9 mouse cellular contexts compared by ENCODE assay signal in the genomic region with DNA sequence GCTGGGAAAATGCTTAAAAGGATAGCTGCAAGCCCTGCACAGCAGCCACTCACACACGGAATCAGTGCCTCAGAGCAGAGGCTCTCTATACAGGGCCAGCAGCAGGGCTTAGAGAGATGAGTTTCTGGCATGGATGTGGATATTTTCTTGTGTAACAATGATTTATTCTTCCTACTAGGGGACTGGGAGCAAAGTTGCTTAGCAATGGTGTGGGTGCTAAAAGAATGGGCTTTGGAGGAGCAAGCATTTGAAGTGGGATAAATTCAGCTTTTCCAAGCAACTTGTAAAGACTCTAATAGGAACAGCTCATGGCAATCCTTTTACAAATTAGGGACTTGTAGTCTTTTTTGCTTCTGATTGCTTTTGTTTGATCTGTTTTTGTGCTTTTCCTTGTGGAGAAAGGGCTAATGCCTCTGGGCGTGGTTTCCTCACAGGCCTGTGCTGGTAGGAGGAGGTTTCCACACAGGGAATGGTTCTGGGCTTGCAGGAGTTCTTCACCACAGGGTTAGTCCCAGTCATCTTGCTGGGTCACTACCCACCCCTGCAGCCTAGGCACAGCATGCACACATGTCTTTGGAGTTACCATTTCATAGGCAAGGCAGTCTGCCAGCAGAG. TPM values are rescaled to one million over a fixed set of nuclear protein-coding genes. Genes with fewer than 3 reads are reported as not detected.
DNase-seq lines count a peak whose midpoint lies in the region; ATAC-seq and TF ChIP-seq lines count a peak whose summit lies in the region.
"Had no signal": no experiment of that assay in that cellular context is flagged by ENCODE, and none has a peak within 500 bp of the region (broad histone marks: within the 10 kb centered on the region; RNA-seq: fewer than 3 reads in every experiment).

No protein-coding gene starts in this region.

- peak; percentile 48 for DNase-seq in lung, embryonic 14.5 days
- no peak for DNase-seq in lung, postnatal 25 days (ENCODE audit: low spot score)
- DNase-seq in brain, embryonic 14.5 days (ENCODE audit: low read depth) = peak; percentile 72
- no peak for DNase-seq in heart, postnatal 0 days (ENCODE audit: low spot score)
- DNase-seq in cerebellum, adult 11-12 months = no peak
- no peak for DNase-seq in gastrocnemius, postnatal 36 days
- no peak for DNase-seq in adrenal gland, adult 8-10 months

- no peaks in the 10 kb centered on the region for H3K27me3 ChIP-seq in lung, embryonic 14.5 days (ENCODE audit: insufficient read depth, low read length)
- H3K27me3 ChIP-seq in heart, postnatal 0 days (ENCODE audit: control insufficient read depth, insufficient read depth, low read length) = no peaks in the 10 kb centered on the region
- no peaks in the 10 kb centered on the region for H3K27me3 ChIP-seq in midbrain, embryonic 15.5 days (replicated peaks)

- H3K4me2 ChIP-seq in lung, embryonic 14.5 days = peak overlapping the region; percentile 23
- H3K4me2 ChIP-seq in heart, postnatal 0 days (ENCODE audit: low read depth, low read length) = peak overlapping the region; percentile 30; the same call in 1 of the 2 replicates
- H3K4me2 ChIP-seq in midbrain, embryonic 15.5 days = no peak overlapping the region

- intact Hi-C loops in gastrocnemius, postnatal 36 days (cut with DNase I) = no loop called here

- no peak for TF ChIP-seq EP300 in heart, postnatal 0 days (IDR thresholded peaks at IDR 0.05; ENCODE audit: low read depth)

- 32% methylated on average over 2 of the region's 2 CpGs for WGBS in lung, embryonic 14.5 days
- WGBS in heart, postnatal 0 days = 52% methylated on average over 2 of the region's 2 CpGs
- WGBS in midbrain, embryonic 15.5 days = 32% methylated on average over 2 of the region's 2 CpGs

- no peak overlapping the region for H3K9ac ChIP-seq in lung, embryonic 14.5 days
- H3K9ac ChIP-seq in heart, postnatal 0 days (replicated peaks; ENCODE audit: low read depth, low read length) = no peak overlapping the region; the same call in 1 of the 2 replicates
- no peak overlapping the region for H3K9ac ChIP-seq in midbrain, embryonic 15.5 days
- H3K9ac ChIP-seq: liver, embryonic 14.5 days had no signal

- no peak overlapping the region for H3K4me3 ChIP-seq in lung, embryonic 14.5 days (ENCODE audit: low read depth, low read length)
- H3K4me3 ChIP-seq in heart, postnatal 0 days (ENCODE audit: low read depth, low read length) = no peak overlapping the region
- no peak overlapping the region for H3K4me3 ChIP-seq in midbrain, embryonic 15.5 days

- no peak for TF ChIP-seq CTCF in lung, embryonic 14.5 days (IDR thresholded peaks at IDR 0.05; ENCODE audit: low read depth)
- no peak for TF ChIP-seq CTCF in brain, embryonic 14.5 days (IDR thresholded peaks at IDR 0.05; ENCODE audit: borderline replicate concordance, extremely low read depth, insufficient read depth, insufficient read length)
- TF ChIP-seq CTCF in heart, postnatal 0 days (IDR thresholded peaks at IDR 0.05; ENCODE audit: low read depth) = no peak

- peak overlapping the region; percentile 67 for H3K27ac ChIP-seq in lung, embryonic 14.5 days (ENCODE audit: low read depth)
- H3K27ac ChIP-seq in heart, postnatal 0 days (ENCODE audit: low read depth) = peak overlapping the region; percentile 83
- 0 out of 2 replicates have a peak overlapping the region, but pooled peaks have one; percentile 38 for H3K27ac ChIP-seq in midbrain, embryonic 15.5 days
- H3K27ac ChIP-seq: liver, embryonic 14.5 days had no signal

- no peak for TF ChIP-seq POLR2A in brain, embryonic 14.5 days (IDR thresholded peaks at IDR 0.05; ENCODE audit: borderline replicate concordance, extremely low read depth, insufficient read depth, insufficient read length, poor library complexity, severe bottlenecking)

- ATAC-seq in lung, embryonic 14.5 days (ENCODE audit: insufficient read depth) = peak; percentile 63
- ATAC-seq in heart, postnatal 0 days (ENCODE audit: insufficient read depth, low read depth) = peak; percentile 30
- no peak for ATAC-seq in midbrain, embryonic 15.5 days (replicated peaks)

- no peaks in the 10 kb centered on the region for H3K9me3 ChIP-seq in lung, embryonic 14.5 days (ENCODE audit: low read depth, low read length)
- H3K9me3 ChIP-seq in heart, postnatal 0 days (replicated peaks; ENCODE audit: control insufficient read depth, low read length) = no peaks in the 10 kb centered on the region
- no peaks in the 10 kb centered on the region for H3K9me3 ChIP-seq in midbrain, embryonic 15.5 days

- no peaks in the 10 kb centered on the region; the same call in 1 of the 2 replicates for H3K36me3 ChIP-seq in lung, embryonic 14.5 days (ENCODE audit: insufficient read depth)
- no peaks in the 10 kb centered on the region for H3K36me3 ChIP-seq in heart, postnatal 0 days (replicated peaks; ENCODE audit: control insufficient read depth, insufficient read depth, low read length)
- H3K36me3 ChIP-seq in midbrain, embryonic 15.5 days (replicated peaks) = no peaks in the 10 kb centered on the region

- H3K4me1 ChIP-seq in lung, embryonic 14.5 days (ENCODE audit: insufficient read depth) = 0 out of 2 replicates have a peak, but pooled peaks cover 9% of the 10 kb centered on the region
- peaks cover 21% of the 10 kb centered on the region for H3K4me1 ChIP-seq in heart, postnatal 0 days (ENCODE audit: control insufficient read depth, insufficient read depth)
- H3K4me1 ChIP-seq in midbrain, embryonic 15.5 days = 0 out of 2 replicates have a peak, but pooled peaks cover 4% of the 10 kb centered on the region

RNA-seq across cellular contexts. Expression of gene Swap70, which starts 16.4 kb away (rescaled TPM):
- 33.0 and 35.4 TPM in 2 replicates for polyA plus RNA-seq in lung, embryonic 14.5 days (2014; fragmentation: Nextera tagmentation; extraction: Ambion mirVana)
- polyA plus RNA-seq in brain, embryonic 14.5 days (2012; rRNA removed) = 5.5 and 7.5 TPM in 2 replicates
- 16.5 and 16.9 TPM in 2 replicates for total RNA-seq in heart, postnatal 0 days (2014; rRNA removed; ENCODE audit: low replicate concordance)
- 11.8 and 12.9 TPM in 2 replicates for polyA plus RNA-seq in heart, postnatal 0 days (2015; fragmentation: Nextera tagmentation; extraction: Ambion mirVana)
- 9.6 and 9.8 TPM in 2 replicates for polyA plus RNA-seq in midbrain, embryonic 15.5 days (2015; fragmentation: Nextera tagmentation; extraction: Ambion mirVana)
- 1 to 10 TPM; 4.9 to 6.8 TPM for total RNA-seq in gastrocnemius, postnatal 36 days (2021)
- total RNA-seq in adrenal gland, adult 8-10 months (2022) = 10 to 100 TPM; 16.0 to 28.7 (median 21.2) TPM

Comparison
In these comparisons a context has a peak if more than half of its experiments do, and no peak if none do; other contexts are left out.
1. DNase-seq: peak in lung, embryonic 14.5 days (single experiment) and brain, embryonic 14.5 days (single experiment); none in lung, postnatal 25 days (single experiment), heart, postnatal 0 days (single experiment), cerebellum, adult 11-12 months (single experiment), gastrocnemius, postnatal 36 days (0 of 2) and adrenal gland, adult 8-10 months (single experiment).
2. Peak in every context shown above with its lines, with median percentiles within 50 percentile points of each other: H3K27ac ChIP-seq.